Mouse (Mus musculus) effector memory CD4-positive, alpha-beta T cell, adult 7 months (primary cell): Measurements from ENCODE around the gene Ctf2. TPM values are rescaled to one million over a fixed set of nuclear protein-coding genes. Genes with fewer than 3 reads are reported as not detected.

Experiments
- polyA plus RNA-seq: library from polyadenylated mRNA; unstranded; fragments of 100-300 nt; shearing (Covaris generic); gene quantifications from one replicate; pipeline ENCODE4 v1.2.1, GENCODE M21; 2017

Ctf2 gene
- polyA plus RNA-seq: not detected

GRCm38 (mm10) chr7:127732066-127732465, at the start of gene Ctf2:
Gene Ctf2, minus strand, starts transcription at chr7:127732166.

GRCm38 (mm10) chr7:127776426-127776825, 44.5 kb upstream of the Ctf2 start, which contains the start of gene Setd1a:
Gene Setd1a, plus strand, starts transcription at chr7:127776670.

DNA sequence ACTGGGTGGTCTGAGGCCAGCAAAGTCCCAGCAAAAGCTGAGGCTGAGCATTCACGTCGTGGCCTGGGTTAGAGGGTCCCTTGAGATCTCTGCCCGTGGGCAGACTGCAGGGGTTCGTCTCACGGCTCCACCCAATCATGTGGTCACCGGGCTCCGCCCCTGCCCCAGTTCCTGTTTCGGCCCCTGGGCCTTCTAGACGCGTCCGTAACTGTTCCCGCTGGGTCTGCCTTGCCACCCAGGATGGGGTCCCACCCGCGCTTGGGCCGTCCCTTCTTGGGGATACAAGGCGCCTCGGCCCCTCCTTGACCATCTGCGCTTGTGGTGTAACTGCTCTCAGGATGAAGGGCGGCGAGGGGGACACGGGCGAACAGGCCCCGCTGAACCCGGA, 37.7 kb upstream of the Ctf2 start, which contains the start of gene Orai3:
TSS of gene Orai3 (plus strand) at position 165 of the 388 bp plus-strand sequence.

GRCm38 (mm10) chr7:127744366-127745045, 12.5 kb upstream of the Ctf2 start, which contains the start of gene Fbxl19:
Gene Fbxl19, plus strand, starts transcription at chr7:127744543.

GRCm38 (mm10) chr7:127712461-127713385, 19.2 kb downstream of the Ctf2 start, which contains the start of gene Ctf1:
Gene Ctf1, plus strand, starts transcription at chr7:127712736.

DNA sequence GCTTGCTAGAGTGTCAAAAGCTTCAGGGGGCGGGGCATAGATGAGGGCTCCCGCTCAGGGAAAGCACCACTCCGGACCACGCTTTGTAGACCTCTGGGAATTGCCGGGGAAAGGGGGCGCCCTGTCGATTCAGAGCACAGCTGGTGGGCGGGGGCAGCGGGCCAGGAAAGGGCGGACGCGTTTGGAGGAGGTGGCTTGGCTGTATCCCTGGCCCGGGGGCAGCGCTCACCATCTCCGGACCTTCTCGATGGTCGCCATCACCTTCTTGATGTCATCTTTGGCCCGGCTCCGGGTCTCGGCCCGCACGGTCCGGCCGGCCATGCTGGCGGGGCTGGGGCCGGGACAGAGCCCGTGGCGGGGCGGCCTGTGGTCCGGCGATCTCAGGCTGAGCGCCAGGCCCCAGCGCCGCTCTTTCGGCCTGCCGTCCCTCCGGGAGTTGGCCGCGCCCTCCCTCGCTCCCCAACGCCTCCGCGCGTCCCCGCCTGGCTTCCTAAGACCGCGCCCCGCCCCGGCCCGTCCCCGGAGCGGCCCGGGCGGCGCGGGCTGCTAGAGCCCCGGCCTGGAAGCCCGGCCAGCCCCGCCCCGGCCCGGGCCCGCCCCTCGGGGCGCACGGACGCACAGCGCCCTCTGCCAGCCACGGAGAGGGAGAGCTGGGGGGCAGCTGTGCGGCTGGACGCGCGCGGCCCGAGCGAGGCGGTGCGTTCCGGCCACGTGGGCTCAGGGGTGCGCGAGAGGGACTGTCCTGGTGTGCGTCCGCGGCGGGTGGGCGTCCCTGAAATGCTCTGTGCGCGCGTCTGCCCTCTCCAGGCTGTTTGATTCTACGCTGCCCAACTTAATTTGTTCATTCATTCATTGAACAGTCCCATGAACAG, 23.5 kb downstream of the Ctf2 start, which contains the start of gene Bcl7c:
TSS of gene Bcl7c (minus strand) at position 727 of the 872 bp plus-strand sequence.

Other genes with a start within 250 kb of the Ctf2 start
- 78.0 TPM for gene Srcap, start 220.2 kb downstream of the Ctf2 start, polyA plus RNA-seq
- 6.4 TPM for gene Gm42715, start 212.6 kb downstream of the Ctf2 start, polyA plus RNA-seq
- 3.5 TPM for gene Tmem265, start 170.8 kb downstream of the Ctf2 start, polyA plus RNA-seq
- 76.0 TPM for gene Phkg2, start 158.8 kb downstream of the Ctf2 start, polyA plus RNA-seq
- not detected for gene Ccdc189, start 143.6 kb downstream of the Ctf2 start, polyA plus RNA-seq
- 105 TPM for gene Rnf40, start 143.4 kb downstream of the Ctf2 start, polyA plus RNA-seq
- gene Zfp629, start 116.4 kb downstream of the Ctf2 start, polyA plus RNA-seq: 0.30 TPM
- 49.0 TPM for gene Bcl7c, start 23.2 kb downstream of the Ctf2 start, polyA plus RNA-seq
- not detected for gene Ctf1, start 19.4 kb downstream of the Ctf2 start, polyA plus RNA-seq
- 0.77 TPM for gene Fbxl19, start 12.4 kb upstream of the Ctf2 start, polyA plus RNA-seq
- 12.5 TPM for gene Orai3, start 37.6 kb upstream of the Ctf2 start, polyA plus RNA-seq
- 5.9 TPM for gene Setd1a, start 44.5 kb upstream of the Ctf2 start, polyA plus RNA-seq
- gene Gm49388, start 53.4 kb upstream of the Ctf2 start, polyA plus RNA-seq: not detected
- not detected for gene Hsd3b7, start 68.4 kb upstream of the Ctf2 start, polyA plus RNA-seq
- 95.9 TPM for gene Stx4a, start 92.1 kb upstream of the Ctf2 start, polyA plus RNA-seq
- 0.51 TPM for gene Stx1b, start 92.4 kb upstream of the Ctf2 start, polyA plus RNA-seq
- gene Zfp646, start 144.1 kb upstream of the Ctf2 start, polyA plus RNA-seq: 23.9 TPM
- gene Zfp668, start 144.7 kb upstream of the Ctf2 start, polyA plus RNA-seq: 8.3 TPM
- 0.23 TPM for gene Prss53, start 158.8 kb upstream of the Ctf2 start, polyA plus RNA-seq
- gene Gm21974, start 163.3 kb upstream of the Ctf2 start, polyA plus RNA-seq: not detected
- 48.9 TPM for gene Vkorc1, start 163.5 kb upstream of the Ctf2 start, polyA plus RNA-seq
- 39.1 TPM for gene Bckdk, start 171.9 kb upstream of the Ctf2 start, polyA plus RNA-seq
- gene Kat8, start 180.3 kb upstream of the Ctf2 start, polyA plus RNA-seq: 30.1 TPM
- gene Prss8, start 197.9 kb upstream of the Ctf2 start, polyA plus RNA-seq: 0.33 TPM
- gene Prss36, start 214.6 kb upstream of the Ctf2 start, polyA plus RNA-seq: 1.1 TPM
- 170 TPM for gene Fus, start 235.3 kb upstream of the Ctf2 start, polyA plus RNA-seq